Mouse (Mus musculus) limb, embryonic 10.5 days (tissue): Measurements from ENCODE around the gene Stom. TPM values are rescaled to one million over a fixed set of nuclear protein-coding genes. Genes with fewer than 3 reads are reported as not detected.

ENCODE experiments used
- DNase-seq: peaks from one replicate; pipeline ENCODE4 v3.0.0-alpha.2; 2017; ENCODE audit warnings: low spot score
- H3K27ac ChIP-seq: fragments of 300-500 bp; sonication (generic); 2 replicates; pipeline ENCODE4 v1.5.1; 2016; ENCODE audit warnings: mild to moderate bottlenecking
- H3K27me3 ChIP-seq: fragments of 300-500 bp; sonication (generic); 2 replicates; pipeline ENCODE4 v1.6.1; 2016; ENCODE audit warnings: low read depth, mild to moderate bottlenecking; ENCODE audit not compliant: poor library complexity, severe bottlenecking
- H3K36me3 ChIP-seq: fragments of 300-500 bp; sonication (generic); 2 replicates; pipeline ENCODE4 v1.6.1; 2016; ENCODE audit warnings: mild to moderate bottlenecking, moderate library complexity
- H3K4me1 ChIP-seq: fragments of 300-500 bp; sonication (generic); 2 replicates; pipeline ENCODE4 v1.6.1; 2016
- H3K4me3 ChIP-seq: fragments of 300-500 bp; sonication (generic); 2 replicates; pipeline ENCODE4 v1.5.1; 2016; ENCODE audit warnings: mild to moderate bottlenecking, moderate library complexity
- H3K9me3 ChIP-seq: fragments of 300-500 bp; sonication (generic); replicated peaks from 2 replicates; pipeline ENCODE4 v1.6.1; 2016; ENCODE audit warnings: mild to moderate bottlenecking
- WGBS: fragments of 180-500 bp; shearing (Covaris S2); methylation state at CpG from one replicate; pipeline ENCODE4 v1.1.7; 2016; 5-methylcytosine and 5-hydroxymethylcytosine counted together
- polyA plus RNA-seq: library from polyadenylated mRNA; unstranded; fragments of >200 nt; fragmentation: Nextera tagmentation; extraction: Ambion mirVana; gene quantifications from 2 replicates; pipeline ENCODE4 v1.2.1, GENCODE M21; 2016

Gene Stom
- polyA plus RNA-seq, 1 experiment from 2014 or later = 10.2 TPM

DNA sequence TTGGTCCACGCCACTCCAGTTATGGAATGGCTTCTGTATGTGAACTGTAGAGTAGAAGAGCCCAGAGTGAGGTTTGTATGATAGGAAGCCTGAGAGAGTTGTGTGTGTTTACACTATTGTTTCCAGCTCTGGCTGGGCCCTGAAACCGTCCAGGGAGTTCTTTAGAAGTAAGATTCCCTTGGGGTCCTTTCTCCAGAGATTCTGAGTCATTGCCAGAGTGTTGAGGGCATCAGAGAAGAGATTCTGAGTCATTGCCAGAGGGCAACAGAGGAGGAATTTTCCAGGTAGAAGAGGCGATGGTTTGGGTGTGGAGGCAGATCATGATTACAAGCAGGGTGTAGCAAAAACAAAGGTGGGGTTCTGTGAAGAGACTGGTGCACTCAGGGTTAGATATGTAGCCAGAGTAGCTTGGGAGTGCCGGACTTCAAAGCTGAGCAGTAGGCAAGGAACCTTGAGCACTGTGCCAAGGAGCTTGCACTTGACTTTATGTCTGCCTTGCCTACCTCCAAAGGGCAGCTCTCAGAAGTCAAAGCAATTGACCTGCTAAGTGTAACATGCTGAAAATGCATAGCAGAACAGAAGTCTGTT lies 26.8 kb downstream of the Stom start:
- DNase-seq = no peak
- WGBS = 89% methylated on average over 4 of the region's 4 CpGs
- Histone ChIP-seq H3K4me1 (peaks cover 12% of the 10 kb centered on the region), H3K36me3 (no peaks in the 10 kb centered on the region), H3K27me3 (no peaks in the 10 kb centered on the region), H3K27ac (no peak overlapping the region), H3K9me3 (no peaks in the 10 kb centered on the region), H3K4me3 (no peak overlapping the region)

DNA sequence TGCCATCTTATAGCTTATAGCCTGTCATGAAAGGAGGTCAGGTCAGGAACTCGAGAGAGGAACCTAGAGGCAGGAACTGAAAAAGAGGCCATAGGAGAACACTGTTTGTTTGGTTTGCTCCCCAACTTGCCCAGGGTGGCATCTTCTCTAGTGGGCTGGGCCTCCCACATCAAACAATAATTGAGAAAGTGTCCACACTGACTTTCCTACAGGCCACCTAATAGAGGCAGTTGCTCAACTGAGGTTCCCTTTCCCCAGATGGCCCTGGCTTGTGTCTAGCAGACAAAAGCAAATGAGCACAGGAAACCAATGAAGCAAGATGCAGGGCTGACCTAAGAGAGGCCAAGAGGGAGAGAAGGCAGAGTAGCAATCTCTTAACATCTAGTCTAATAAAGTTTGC lies 28.6 kb downstream of the Stom start:
- Histone ChIP-seq H3K4me3 (no peak overlapping the region), H3K9me3 (no peaks in the 10 kb centered on the region), H3K27me3 (no peaks in the 10 kb centered on the region), H3K27ac (no peak overlapping the region), H3K4me1 (no peaks in the 10 kb centered on the region), H3K36me3 (no peaks in the 10 kb centered on the region)
- no peak for DNase-seq
- 71% methylated on average over 1 of the region's 1 CpGs for WGBS

DNA sequence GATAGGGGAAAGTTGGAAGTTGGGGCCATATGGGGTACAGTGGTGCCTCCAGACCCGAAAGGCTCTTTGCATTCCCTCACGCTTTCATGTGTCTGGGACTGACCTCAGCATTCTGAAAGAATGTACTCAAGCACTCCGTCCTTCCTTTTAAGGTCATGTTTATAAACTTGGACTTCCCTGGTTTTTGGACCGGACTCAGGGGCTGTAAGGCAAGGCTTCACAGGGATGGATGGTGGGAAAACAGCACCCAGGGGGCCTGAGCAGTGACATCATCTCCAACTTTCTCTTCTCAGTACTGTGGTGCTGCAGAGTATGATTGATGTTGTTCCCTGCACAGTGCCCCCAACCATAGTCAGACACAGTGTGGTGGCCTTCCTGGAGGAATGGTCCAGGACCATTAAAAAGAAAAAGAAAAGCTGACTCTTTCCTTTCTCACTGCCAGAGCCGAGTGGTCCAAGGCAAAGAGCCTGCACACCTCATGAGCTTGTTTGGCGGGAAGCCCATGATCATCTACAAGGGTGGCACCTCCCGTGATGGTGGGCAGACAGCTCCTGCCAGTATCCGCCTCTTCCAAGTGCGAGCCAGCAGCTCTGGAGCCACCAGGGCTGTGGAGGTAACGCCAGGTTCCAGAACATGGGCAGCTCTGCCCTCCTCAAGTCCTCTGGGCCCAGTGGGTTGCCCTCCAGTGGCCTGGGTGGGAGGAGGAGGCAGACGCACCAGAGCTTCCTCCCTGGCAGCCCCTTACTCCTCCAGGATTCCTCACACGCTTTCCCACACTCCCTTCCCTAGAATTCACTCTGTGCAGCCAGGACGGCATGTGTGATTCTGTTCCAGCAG lies 34.5 kb downstream of the Stom start:
- Histone ChIP-seq H3K9me3 (no peaks in the 10 kb centered on the region), H3K27me3 (peaks cover 3% of the 10 kb centered on the region; the same call in 1 of the 2 replicates), H3K4me1 (0 out of 2 replicates have a peak, but pooled peaks cover 2% of the 10 kb centered on the region), H3K36me3 (no peaks in the 10 kb centered on the region), H3K27ac (no peak overlapping the region), H3K4me3 (no peak overlapping the region)
- DNase-seq = no peak
- WGBS = 82% methylated on average over 13 of the region's 13 CpGs

DNA sequence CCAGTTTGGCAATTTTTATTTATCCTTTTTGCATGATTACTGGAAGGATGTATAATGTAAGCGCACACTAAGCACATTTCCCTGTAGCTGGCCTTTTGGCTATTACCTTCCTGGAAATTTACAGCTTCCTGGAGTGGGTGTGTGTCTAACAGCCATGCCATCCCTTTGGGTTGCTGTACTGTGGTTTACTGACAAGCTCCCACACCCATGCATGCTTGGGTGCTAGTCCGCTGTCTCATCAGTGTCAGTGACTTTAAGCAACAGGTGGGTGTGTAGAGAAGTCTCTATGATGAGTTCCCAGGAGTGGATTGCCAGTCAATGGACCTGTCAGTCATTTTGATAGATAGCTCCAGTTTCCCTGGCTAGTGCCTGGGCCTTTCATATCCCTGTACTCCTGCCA lies 37.3 kb downstream of the Stom start:
- no peak overlapping the region for H3K27ac ChIP-seq
- WGBS = 94% methylated on average over 2 of the region's 2 CpGs
- 0 out of 2 replicates have a peak, but pooled peaks cover 2% of the 10 kb centered on the region for H3K4me1 ChIP-seq
- no peaks in the 10 kb centered on the region for H3K36me3 ChIP-seq
- no peaks in the 10 kb centered on the region for H3K9me3 ChIP-seq
- H3K27me3 ChIP-seq = peaks cover 15% of the 10 kb centered on the region; the same call in 1 of the 2 replicates
- DNase-seq = no peak
- H3K4me3 ChIP-seq = no peak overlapping the region

DNA sequence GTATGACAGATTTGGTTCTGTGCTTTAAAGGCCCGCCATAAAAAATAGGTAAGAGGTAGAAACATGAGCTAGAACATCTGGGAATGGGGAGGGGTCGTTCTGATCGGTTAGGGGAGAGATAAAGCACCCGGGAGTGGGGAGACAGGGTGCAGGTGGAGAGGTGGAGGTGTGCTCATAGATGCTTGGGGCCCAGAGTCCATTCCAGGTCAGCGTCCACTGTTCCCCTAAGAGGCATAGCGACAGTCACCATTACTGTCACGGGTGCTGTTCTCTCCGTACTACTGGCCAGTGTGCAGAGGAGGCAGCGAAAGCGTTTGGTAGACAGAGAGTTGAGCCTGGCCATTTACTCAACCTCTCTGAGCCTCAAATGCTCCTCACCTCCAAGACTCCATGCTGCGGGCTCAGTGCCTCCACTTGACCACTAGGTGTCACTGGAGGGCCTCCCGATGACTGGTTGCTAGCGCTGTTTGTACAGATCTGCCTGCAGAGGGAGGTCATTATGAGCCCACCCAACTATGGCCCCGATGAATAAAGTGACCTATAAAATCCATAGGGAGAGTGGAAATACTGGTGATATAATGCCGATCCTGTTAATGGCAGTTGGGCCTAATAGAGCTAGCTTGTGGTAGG lies 39.0 kb downstream of the Stom start:
- DNase-seq = peak; percentile 81
- WGBS = 27% methylated on average over 15 of the region's 15 CpGs
- Histone ChIP-seq H3K9me3 (no peaks in the 10 kb centered on the region), H3K4me1 (0 out of 2 replicates have a peak, but pooled peaks cover 2% of the 10 kb centered on the region), H3K36me3 (no peaks in the 10 kb centered on the region), H3K27ac (no peak overlapping the region), H3K27me3 (peaks cover 18% of the 10 kb centered on the region; the same call in 1 of the 2 replicates), H3K4me3 (no peak overlapping the region)

DNA sequence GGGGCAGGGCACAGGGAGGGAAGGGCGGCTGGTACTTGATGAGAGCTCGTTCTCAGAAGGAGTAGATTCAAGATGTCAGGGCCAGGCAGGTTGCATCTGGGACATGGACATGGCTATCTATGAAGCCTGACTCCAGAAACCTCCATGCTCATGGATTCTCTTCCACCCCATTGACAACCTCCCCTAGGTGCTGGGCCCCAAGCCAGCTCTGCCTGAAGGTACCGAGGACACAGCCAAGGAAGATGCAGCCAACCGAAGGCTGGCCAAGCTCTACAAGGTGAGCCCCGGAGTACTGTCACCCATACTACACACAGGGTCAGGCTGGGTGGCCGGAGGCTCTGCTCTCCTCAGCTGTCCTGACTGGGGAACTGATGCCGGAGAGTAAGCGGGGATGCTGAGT lies 43.5 kb downstream of the Stom start:
- DNase-seq = no peak
- H3K27ac ChIP-seq = no peak overlapping the region
- H3K27me3 ChIP-seq = peaks cover 18% of the 10 kb centered on the region; the same call in 1 of the 2 replicates
- no peaks in the 10 kb centered on the region for H3K36me3 ChIP-seq
- no peaks in the 10 kb centered on the region for H3K9me3 ChIP-seq
- H3K4me3 ChIP-seq = no peak overlapping the region
- WGBS = 84% methylated on average over 8 of the region's 8 CpGs
- H3K4me1 ChIP-seq = no peaks in the 10 kb centered on the region

DNA sequence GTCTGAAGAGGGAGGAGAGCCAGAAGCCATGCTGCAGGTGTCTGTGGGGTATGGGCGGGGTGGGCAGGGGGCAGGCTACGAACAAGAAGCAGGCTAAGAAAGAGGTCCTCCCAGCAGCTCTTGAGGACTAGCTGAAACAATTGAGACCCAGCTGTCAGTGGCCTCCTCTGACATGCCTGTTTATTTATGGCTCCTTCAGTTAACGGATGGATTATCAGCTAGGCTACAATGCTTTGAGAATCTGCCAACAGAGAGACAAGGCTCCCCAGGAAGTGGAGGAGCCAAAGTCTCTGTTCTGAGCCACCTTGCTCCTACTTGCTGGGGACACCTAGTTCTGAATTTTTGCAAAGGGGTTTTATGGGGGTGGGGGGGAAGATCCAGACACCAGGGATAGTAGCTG lies 44.1 kb downstream of the Stom start:
- no peak for DNase-seq
- Histone ChIP-seq H3K4me1 (no peaks in the 10 kb centered on the region), H3K9me3 (no peaks in the 10 kb centered on the region), H3K27me3 (peaks cover 18% of the 10 kb centered on the region; the same call in 1 of the 2 replicates), H3K36me3 (no peaks in the 10 kb centered on the region), H3K4me3 (no peak overlapping the region), H3K27ac (no peak overlapping the region)
- WGBS = 73% methylated on average over 3 of the region's 3 CpGs

DNA sequence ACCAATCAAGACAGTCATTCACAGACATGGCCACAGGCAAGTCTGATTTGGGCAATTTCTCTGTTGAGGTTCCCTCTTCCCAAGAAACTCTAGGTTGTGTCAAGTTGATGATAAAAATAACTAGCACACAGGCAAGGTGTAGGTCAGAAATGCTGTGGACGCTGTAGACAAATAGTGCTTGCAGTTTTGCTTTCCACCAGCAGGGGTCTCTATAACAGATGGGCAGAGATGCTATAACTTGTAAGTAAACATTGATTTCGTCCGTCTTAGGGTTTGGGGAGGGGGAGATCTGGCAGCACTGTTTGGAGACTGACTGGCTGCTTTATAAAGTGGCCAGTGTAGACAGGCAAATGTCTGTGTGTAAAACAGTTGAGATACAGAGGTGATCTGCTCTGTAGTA lies 44.9 kb downstream of the Stom start:
- Histone ChIP-seq H3K4me3 (no peak overlapping the region), H3K27me3 (peaks cover 14% of the 10 kb centered on the region; the same call in 1 of the 2 replicates), H3K27ac (no peak overlapping the region), H3K36me3 (no peaks in the 10 kb centered on the region), H3K4me1 (no peaks in the 10 kb centered on the region), H3K9me3 (no peaks in the 10 kb centered on the region)
- DNase-seq = peak; percentile 65
- 24% methylated on average over 3 of the region's 3 CpGs for WGBS

DNA sequence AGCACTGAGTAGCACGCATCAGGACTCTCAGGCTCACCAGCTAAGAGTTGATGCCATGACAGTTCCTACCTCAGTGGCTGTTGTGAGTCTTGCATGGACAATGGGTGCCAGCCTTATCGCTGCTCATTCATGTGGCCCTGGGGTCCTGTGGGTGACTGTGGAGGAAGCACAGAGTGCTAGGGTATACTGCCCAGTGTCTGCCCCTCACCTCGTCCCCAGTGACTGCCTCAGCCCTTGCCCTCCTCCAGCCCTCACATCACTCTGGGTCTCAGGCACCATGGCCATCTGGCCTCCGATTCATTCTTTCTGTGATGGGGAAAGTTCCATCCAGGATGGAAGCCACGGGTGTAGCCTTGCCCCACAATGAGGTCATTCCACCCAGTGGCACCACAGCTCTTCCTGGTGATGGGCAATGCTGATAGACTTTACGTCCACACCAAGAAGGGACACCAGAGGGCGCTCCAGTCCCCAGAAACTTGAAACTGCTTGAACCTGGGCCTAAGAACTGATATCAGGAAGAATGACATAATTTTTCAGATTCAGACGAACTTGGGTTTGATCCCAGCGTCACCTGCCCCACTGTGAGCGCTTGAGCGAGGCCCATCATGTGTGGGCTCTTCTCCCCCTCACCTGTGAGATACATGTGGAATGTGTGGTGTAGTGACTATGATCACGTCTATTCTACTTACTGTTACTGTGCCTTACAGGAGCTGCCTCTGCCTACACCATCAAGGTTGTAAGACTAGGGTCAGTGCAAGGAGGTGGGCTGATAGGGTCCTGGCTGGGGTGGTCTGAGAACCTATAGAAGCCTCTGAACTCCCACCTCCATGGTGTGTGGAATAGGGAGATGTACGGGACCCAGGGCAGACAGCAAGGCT lies 47.8 kb downstream of the Stom start:
- no peaks in the 10 kb centered on the region for H3K36me3 ChIP-seq
- 42% methylated on average over 13 of the region's 13 CpGs for WGBS

DNA sequence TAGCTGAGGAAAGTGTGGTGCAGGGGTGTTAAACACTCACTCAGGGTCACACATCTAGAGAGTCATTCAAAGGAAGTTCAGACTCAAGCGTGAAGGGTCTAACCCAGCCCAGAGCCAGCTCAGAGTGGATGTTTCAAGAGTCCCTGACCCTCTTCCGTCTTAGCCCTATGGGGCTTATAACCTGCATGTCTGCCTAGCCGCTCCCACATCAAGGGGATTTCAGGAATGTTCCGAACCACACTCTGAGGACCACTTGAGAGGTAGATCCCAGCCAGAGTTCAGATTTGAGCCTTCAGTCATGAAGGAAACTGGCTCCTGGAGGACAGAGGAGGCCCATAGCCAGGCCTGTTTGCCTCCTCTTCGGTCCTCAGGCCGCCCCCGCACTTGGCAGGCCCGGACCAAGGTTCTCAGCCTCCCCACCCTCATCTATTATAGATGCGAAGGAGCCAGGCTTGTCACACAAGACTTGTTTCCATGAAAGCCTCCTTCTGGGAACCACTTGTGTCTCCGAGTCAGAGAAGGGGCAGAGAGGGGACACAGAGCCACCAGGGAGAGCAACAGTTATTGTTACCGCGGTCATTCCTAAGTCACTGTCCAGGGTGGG lies 49.7 kb downstream of the Stom start:
- Histone ChIP-seq H3K9me3 (no peaks in the 10 kb centered on the region), H3K27me3 (peaks cover 38% of the 10 kb centered on the region), H3K27ac (no peak overlapping the region), H3K4me3 (no peak overlapping the region), H3K4me1 (peaks cover 12% of the 10 kb centered on the region), H3K36me3 (no peaks in the 10 kb centered on the region)
- whole genome bisulfite sequencing = 88% methylated on average over 12 of the region's 12 CpGs
- no peak for DNase-seq

More for the DNA sequence above, 47.8 kb downstream of the Stom start:
- H3K4me3 ChIP-seq = no peak overlapping the region
- H3K4me1 ChIP-seq = no peaks in the 10 kb centered on the region
- H3K27me3 ChIP-seq = peaks cover 22% of the 10 kb centered on the region
- no peak overlapping the region for H3K27ac ChIP-seq
- no peaks in the 10 kb centered on the region for H3K9me3 ChIP-seq
- peak; percentile 80 for DNase-seq

DNA sequence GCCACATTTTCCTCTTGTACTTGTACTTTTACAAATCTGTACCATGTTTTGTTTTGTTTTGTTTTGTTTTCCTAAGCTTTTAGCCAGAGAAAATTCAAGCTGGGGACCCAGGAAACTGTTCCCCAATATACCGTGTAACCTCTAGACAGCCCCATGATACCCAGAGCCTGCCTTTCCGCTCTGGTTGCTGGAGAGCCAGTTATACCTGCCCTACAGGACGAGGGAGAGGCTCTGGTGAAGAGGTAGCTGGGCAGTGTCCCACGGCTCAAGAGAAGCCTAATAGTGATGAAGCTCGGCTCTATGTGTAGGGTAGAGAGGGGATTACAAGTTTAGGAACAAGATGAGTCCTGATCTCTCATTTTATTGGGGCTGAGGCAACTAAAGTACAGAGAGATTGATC lies 51.6 kb downstream of the Stom start:
- no peaks in the 10 kb centered on the region for H3K9me3 ChIP-seq
- 76% methylated on average over 5 of the region's 5 CpGs for WGBS
- H3K27me3 ChIP-seq = peaks cover 57% of the 10 kb centered on the region
- no peak for DNase-seq
- H3K4me3 ChIP-seq = no peak overlapping the region
- no peaks in the 10 kb centered on the region for H3K36me3 ChIP-seq
- H3K27ac ChIP-seq = no peak overlapping the region
- peaks cover 14% of the 10 kb centered on the region for H3K4me1 ChIP-seq

DNA sequence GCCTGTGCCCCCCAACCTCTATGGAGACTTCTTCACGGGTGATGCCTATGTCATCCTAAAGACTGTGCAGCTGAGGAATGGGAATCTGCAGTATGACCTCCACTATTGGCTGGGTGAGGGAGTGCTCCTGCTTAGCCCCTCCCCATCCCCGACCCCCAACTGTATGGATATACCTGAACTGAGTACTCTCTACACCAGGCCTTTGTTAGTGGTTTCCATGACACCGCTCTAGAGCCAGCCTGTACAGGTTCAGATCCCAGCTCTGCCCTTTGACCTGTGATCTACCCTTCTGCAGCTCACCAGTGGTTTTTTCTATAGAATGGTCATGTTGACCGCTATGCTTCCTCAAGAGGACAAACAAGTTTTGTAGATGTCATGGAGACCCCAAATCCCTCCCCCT lies 52.8 kb downstream of the Stom start:
- H3K27ac ChIP-seq = no peak overlapping the region
- no peaks in the 10 kb centered on the region for H3K9me3 ChIP-seq
- H3K4me3 ChIP-seq = no peak overlapping the region
- peaks cover 14% of the 10 kb centered on the region for H3K4me1 ChIP-seq
- peaks cover 66% of the 10 kb centered on the region for H3K27me3 ChIP-seq
- no peaks in the 10 kb centered on the region for H3K36me3 ChIP-seq
- WGBS = 82% methylated on average over 4 of the region's 4 CpGs
- DNase-seq = no peak
